Mouse (Mus musculus) leukemia stem cell, adult 10-12 weeks (primary cell): ENCODE data around the gene Usp47. TPM values are rescaled to one million over a fixed set of nuclear protein-coding genes. Genes with fewer than 3 reads are reported as not detected.

Experiments used
- polyA plus RNA-seq: library from polyadenylated mRNA; stranded (reverse); fragments of >175 nt; gene quantifications from 2 replicates; pipeline ENCODE4 v1.2.3, GENCODE M21; 2012; ENCODE audit warnings: low replicate concordance

The Usp47 gene
- polyA plus RNA-seq, result 1.7 and 3.9 TPM in 2 replicates

DNA sequence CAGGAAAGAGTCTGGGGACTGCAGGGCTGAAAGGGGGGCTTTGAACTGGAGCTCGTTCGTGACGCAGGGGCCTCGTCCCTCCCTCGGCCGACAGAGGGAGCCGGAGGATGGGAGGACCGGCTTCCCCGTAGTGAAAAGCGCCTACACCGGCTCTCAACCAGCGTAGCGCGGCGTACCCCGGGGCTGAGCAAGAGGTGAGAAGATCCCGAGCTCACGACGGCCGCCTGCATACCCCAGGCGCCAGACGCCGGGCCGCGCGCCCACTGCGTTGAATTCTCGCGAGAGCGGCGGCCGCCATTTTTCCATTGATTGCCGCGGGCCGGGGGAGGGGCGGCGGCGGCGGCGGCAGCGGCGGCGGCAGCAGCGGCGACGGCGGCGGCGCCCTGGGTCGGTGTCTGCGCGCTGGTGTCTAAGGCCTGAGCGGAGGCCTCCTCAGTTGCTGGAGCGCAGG lies at the start of gene Usp47:
Gene Usp47 (plus strand): TSS at position 355 of the 451 bp plus-strand sequence.

DNA sequence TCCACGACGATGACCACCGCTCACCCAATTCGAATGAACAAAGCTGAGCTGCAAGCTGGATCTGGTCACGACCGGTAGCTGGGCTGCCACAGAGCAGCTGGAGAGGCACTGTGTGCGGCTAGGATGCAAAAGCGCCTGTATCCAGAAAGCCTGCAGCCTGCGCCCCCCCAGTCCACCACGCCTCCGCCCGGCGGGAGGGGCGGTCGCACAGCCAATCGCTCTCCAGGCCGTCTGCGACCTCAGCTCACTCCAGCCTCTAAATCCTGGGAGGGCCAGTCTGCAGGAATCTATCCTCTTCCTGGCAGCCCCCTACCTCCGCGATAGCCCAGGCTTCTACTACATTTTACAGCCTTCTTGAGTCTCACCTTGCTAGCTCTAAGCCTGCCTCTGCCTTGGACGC lies 135.6 kb downstream of the Usp47 start, which contains the start of gene Dkk3:
Gene Dkk3 (minus strand): TSS at position 116 of the 400 bp plus-strand sequence.

Other genes starting within 250 kb of the Usp47 start
- gene Galnt18, start 243.5 kb upstream of the Usp47 start, polyA plus RNA-seq, result 0.35 and 1.4 TPM in 2 replicates
- gene Dkk3, start 135.6 kb downstream of the Usp47 start, polyA plus RNA-seq, result 0.11 TPM in 1 of 2 replicates, not detected in the other
- 0.19 and 0.58 TPM in 2 replicates for gene Mical2, start 202.4 kb downstream of the Usp47 start, polyA plus RNA-seq